ENCODE assay signal across 12 mouse cellular contexts in genomic region chr10:70380041-70380651, GRCm38 (mm10).
DNase-seq lines count a peak whose midpoint lies in the region; ATAC-seq lines count a peak whose summit lies in the region.
"Had no signal": no experiment of that assay in that cellular context is flagged by ENCODE, and none has a peak within 500 bp of the region (broad histone marks: within the 10 kb centered on the region; RNA-seq: fewer than 3 reads in every experiment).

No protein-coding gene starts in this region.

- H3K27me3 ChIP-seq in heart, embryonic 11.5 days (ENCODE audit: control insufficient read depth, insufficient read depth, low read length), result no peaks in the 10 kb centered on the region
- no peaks in the 10 kb centered on the region for H3K27me3 ChIP-seq in kidney, embryonic 15.5 days
- H3K27me3 ChIP-seq: embryonic facial prominence, embryonic 15.5 days; liver, embryonic 15.5 days had no signal

- H3K9me3 ChIP-seq in heart, embryonic 11.5 days (replicated peaks; ENCODE audit: control insufficient read depth, low read length), result no peaks in the 10 kb centered on the region
- H3K9me3 ChIP-seq in kidney, embryonic 15.5 days (replicated peaks), result no peaks in the 10 kb centered on the region
- H3K9me3 ChIP-seq: embryonic facial prominence, embryonic 15.5 days; heart, embryonic 10.5 days; liver, embryonic 15.5 days had no signal

- no peak overlapping the region for H3K9ac ChIP-seq in heart, embryonic 11.5 days (ENCODE audit: low read depth, low read length)
- H3K9ac ChIP-seq in kidney, embryonic 15.5 days, result no peak overlapping the region
- H3K9ac ChIP-seq: embryonic facial prominence, embryonic 15.5 days; liver, embryonic 15.5 days had no signal

- no peaks in the 10 kb centered on the region for H3K4me1 ChIP-seq in heart, embryonic 11.5 days (ENCODE audit: control insufficient read depth, insufficient read depth, low read length)
- no peaks in the 10 kb centered on the region for H3K4me1 ChIP-seq in kidney, embryonic 15.5 days
- H3K4me1 ChIP-seq: embryonic facial prominence, embryonic 15.5 days; heart, embryonic 10.5 days; liver, embryonic 15.5 days had no signal

- H3K4me3 ChIP-seq in heart, embryonic 11.5 days (ENCODE audit: low read depth, low read length), result no peak overlapping the region
- no peak overlapping the region for H3K4me3 ChIP-seq in kidney, embryonic 15.5 days (replicated peaks)
- H3K4me3 ChIP-seq: embryonic facial prominence, embryonic 15.5 days; heart, embryonic 10.5 days; liver, embryonic 15.5 days had no signal

- DNase-seq in right cerebral cortex, adult 18-20 months, result peak; percentile 58
- DNase-seq in right cerebral cortex, postnatal 14 days, result no peak
- peak; percentile 31 to 39 for DNase-seq in frontal cortex, adult 2 months (ENCODE audit: extremely low spot score in 1 of 2, low spot score in 1 of 2)
- peak; percentile 54 to 55 for DNase-seq in left cerebral cortex, adult 9 months (ENCODE audit: low spot score in 2 of 2)
- no peak for DNase-seq in testis, postnatal 14 days (ENCODE audit: low spot score)
- DNase-seq in spleen, adult 12 weeks (ENCODE audit: low spot score), result no peak
- DNase-seq: adrenal gland, postnatal 36 days had no signal

- no peak overlapping the region for H3K27ac ChIP-seq in heart, embryonic 11.5 days (ENCODE audit: low read depth, low read length)
- no peak overlapping the region for H3K27ac ChIP-seq in kidney, embryonic 15.5 days
- H3K27ac ChIP-seq: embryonic facial prominence, embryonic 15.5 days; heart, embryonic 10.5 days; liver, embryonic 15.5 days had no signal

- no peak for ATAC-seq in heart, embryonic 11.5 days (replicated peaks; ENCODE audit: insufficient number of reproducible peaks, low FRiP score, low TSS enrichment)
- ATAC-seq in kidney, embryonic 15.5 days (replicated peaks; ENCODE audit: low FRiP score), result no peak

- no peaks in the 10 kb centered on the region for H3K36me3 ChIP-seq in heart, embryonic 11.5 days (ENCODE audit: control insufficient read depth, insufficient read depth, low read length)
- no peaks in the 10 kb centered on the region for H3K36me3 ChIP-seq in kidney, embryonic 15.5 days
- H3K36me3 ChIP-seq: embryonic facial prominence, embryonic 15.5 days; heart, embryonic 10.5 days; liver, embryonic 15.5 days had no signal

- WGBS in heart, embryonic 11.5 days (ENCODE audit: insufficient replicate concordance), result 59% methylated on average over 7 of the region's 7 CpGs
- WGBS in kidney, embryonic 15.5 days, result 64% methylated on average over 7 of the region's 7 CpGs

- no peak overlapping the region for H3K4me2 ChIP-seq in heart, embryonic 11.5 days
- H3K4me2 ChIP-seq in kidney, embryonic 15.5 days, result no peak overlapping the region
- H3K4me2 ChIP-seq: embryonic facial prominence, embryonic 15.5 days; liver, embryonic 15.5 days had no signal

Comparison
In these comparisons a context has a peak if more than half of its experiments do, and no peak if none do; other contexts are left out.
1. DNase-seq: peak in right cerebral cortex, adult 18-20 months (single experiment), frontal cortex, adult 2 months (2 of 2) and left cerebral cortex, adult 9 months (2 of 2); none in right cerebral cortex, postnatal 14 days (single experiment), testis, postnatal 14 days (single experiment) and spleen, adult 12 weeks (single experiment).